Mouse (Mus musculus): ENCODE measurements around the gene Zfp748. TPM values are rescaled to one million over a fixed set of nuclear protein-coding genes. Genes with fewer than 3 reads are reported as not detected.

The Zfp748 gene
- polyA plus RNA-seq (2012; ENCODE audit: insufficient read depth, insufficient read length, missing spikeins), result 5.9 and 6.3 TPM in 2 replicates

GRCm38 (mm10) chr13:67553730-67554129 is at the start of gene Zfp748:
Gene Zfp748 (minus strand): TSS chr13:67553830.
- peak within 1 kb of the TSS; percentile 84 for H3K27ac ChIP-seq (ENCODE audit: insufficient read depth, low read depth, low read length)
- H3K4me3 ChIP-seq (ENCODE audit: insufficient read depth, low read length), result peak within 1 kb of the TSS; percentile 99
- peaks cover 3% of the 10 kb centered on the region for H3K4me1 ChIP-seq (ENCODE audit: control insufficient read depth, insufficient read depth, low read length)
- TF ChIP-seq CTCF (IDR thresholded peaks at IDR 0.05; ENCODE audit: low read depth, low read length) (no peak), POLR2A (IDR thresholded peaks at IDR 0.05; ENCODE audit: borderline replicate concordance, low read depth, low read length) (no peak)

DNA sequence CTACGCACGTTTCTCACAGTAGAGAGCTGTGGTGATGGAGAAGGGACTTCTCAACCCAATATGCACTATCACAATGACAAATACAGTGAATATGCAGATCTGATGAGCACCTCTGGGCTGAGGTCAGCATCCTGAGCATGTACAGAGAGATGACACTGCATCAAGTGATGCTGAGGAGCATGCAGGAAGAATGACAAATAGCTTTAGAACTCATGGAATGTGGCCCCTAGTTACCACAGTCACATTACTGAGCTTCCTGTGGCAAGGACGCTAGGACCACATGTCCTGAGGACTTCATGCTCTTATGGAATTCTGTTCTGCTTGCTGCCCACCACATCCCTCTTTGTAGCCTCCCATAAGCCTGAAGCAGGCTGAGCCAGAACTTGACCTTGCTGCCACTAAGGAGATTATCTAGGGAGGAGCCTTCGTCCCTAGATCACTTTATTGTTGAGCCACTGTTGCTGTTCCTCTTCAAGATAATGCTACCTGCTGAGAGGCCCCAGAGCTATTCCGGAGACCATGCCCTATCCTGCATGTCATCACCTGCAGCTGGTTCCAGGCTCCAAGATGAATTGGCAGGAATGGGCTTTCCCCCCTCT is 19.1 kb upstream of the Zfp748 start:
- H3K4me3 ChIP-seq (ENCODE audit: insufficient read depth, low read length), result no peak overlapping the region
- H3K4me1 ChIP-seq (ENCODE audit: control insufficient read depth, insufficient read depth, low read length), result no peaks in the 10 kb centered on the region
- TF ChIP-seq CTCF (IDR thresholded peaks at IDR 0.05; ENCODE audit: low read depth, low read length) (no peak), POLR2A (IDR thresholded peaks at IDR 0.05; ENCODE audit: borderline replicate concordance, low read depth, low read length) (no peak)
- no peak overlapping the region for H3K27ac ChIP-seq (ENCODE audit: insufficient read depth, low read depth, low read length)

GRCm38 (mm10) chr13:67552505-67553346 is 904 bp downstream of the Zfp748 start:
- Histone ChIP-seq H3K27ac (ENCODE audit: insufficient read depth, low read depth, low read length) (peak overlapping the region; percentile 84), H3K4me3 (ENCODE audit: insufficient read depth, low read length) (peak overlapping the region; percentile 99), H3K4me1 (ENCODE audit: control insufficient read depth, insufficient read depth, low read length) (peaks cover 3% of the 10 kb centered on the region)
- TF ChIP-seq CTCF (IDR thresholded peaks at IDR 0.05; ENCODE audit: low read depth, low read length) (no peak), POLR2A (IDR thresholded peaks at IDR 0.05; ENCODE audit: borderline replicate concordance, low read depth, low read length) (no peak)

DNA sequence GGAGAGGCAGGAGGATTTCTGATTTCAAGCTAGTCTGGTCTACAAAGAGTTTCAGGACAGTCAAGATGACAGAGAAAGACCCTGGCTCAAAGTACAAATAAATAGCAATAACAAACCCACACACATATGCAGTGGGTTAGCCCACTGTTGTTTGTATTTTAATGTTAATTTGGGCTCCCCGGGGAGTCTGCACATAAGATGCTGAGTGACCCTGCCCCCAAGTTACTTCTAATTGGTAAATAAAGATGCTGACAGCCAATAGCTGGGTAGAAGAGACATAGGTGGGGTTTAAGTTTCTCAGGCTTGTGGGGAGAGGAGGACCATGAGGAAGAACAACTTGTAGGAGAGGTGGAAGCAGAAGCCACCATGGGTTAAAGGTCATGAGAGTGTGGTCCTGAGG is 7.7 kb downstream of the Zfp748 start:
- TF ChIP-seq CTCF (IDR thresholded peaks at IDR 0.05; ENCODE audit: low read depth, low read length) (no peak), POLR2A (IDR thresholded peaks at IDR 0.05; ENCODE audit: borderline replicate concordance, low read depth, low read length) (no peak)

DNA sequence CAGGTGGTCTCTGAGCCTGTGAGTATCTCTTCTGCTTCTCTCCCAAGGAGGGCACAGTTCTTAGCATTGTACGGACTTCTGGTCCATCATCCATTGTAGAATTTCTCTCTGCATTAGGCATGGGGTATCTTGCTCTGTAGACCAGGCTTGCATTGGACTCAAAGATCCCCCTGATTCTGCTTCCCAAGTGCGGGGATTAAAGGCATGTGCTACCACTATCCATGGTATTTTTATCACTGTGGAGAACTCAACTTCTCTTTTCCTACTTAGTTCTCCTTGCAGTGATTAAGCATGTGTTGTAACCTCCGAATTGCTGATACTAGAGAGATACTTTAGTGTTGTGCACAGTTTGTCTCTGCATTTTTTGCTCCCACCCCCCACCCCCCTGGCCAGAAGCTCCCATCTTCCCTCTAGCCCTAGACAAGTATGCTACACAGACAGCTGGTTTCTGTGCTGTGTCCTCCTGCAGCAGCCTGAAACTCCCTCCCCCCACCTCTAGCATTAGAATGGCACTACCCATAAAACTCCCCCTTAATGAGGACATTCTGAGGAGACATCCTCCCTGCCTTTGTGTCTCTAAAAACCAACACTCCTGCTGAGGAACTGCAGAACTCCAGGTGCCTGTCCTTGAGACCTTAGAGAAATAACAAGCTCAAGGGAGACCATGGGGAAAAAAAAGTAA is 26.4 kb downstream of the Zfp748 start:
- Histone ChIP-seq H3K4me1 (ENCODE audit: control insufficient read depth, insufficient read depth, low read length) (peaks cover 22% of the 10 kb centered on the region), H3K27ac (ENCODE audit: insufficient read depth, low read depth, low read length) (peak overlapping the region; percentile 75), H3K4me3 (ENCODE audit: insufficient read depth, low read length) (no peak overlapping the region)
- TF ChIP-seq POLR2A (IDR thresholded peaks at IDR 0.05; ENCODE audit: borderline replicate concordance, low read depth, low read length), result no peak
- no peak for TF ChIP-seq CTCF (IDR thresholded peaks at IDR 0.05; ENCODE audit: low read depth, low read length)

More for the DNA sequence above, 7.7 kb downstream of the Zfp748 start:
- Histone ChIP-seq H3K4me3 (ENCODE audit: insufficient read depth, low read length) (no peak overlapping the region), H3K4me1 (ENCODE audit: control insufficient read depth, insufficient read depth, low read length) (no peaks in the 10 kb centered on the region), H3K27ac (ENCODE audit: insufficient read depth, low read depth, low read length) (no peak overlapping the region)

- H3K4me3 ChIP-seq (ENCODE audit: insufficient read depth, low read length), result peak within 1 kb of the TSS; percentile 84
- peaks cover 22% of the 10 kb centered on the region for H3K4me1 ChIP-seq (ENCODE audit: control insufficient read depth, insufficient read depth, low read length)
- TF ChIP-seq CTCF (IDR thresholded peaks at IDR 0.05; ENCODE audit: low read depth, low read length) (no peak), POLR2A (IDR thresholded peaks at IDR 0.05; ENCODE audit: borderline replicate concordance, low read depth, low read length) (no peak)
- peak within 1 kb of the TSS; percentile 75 for H3K27ac ChIP-seq (ENCODE audit: insufficient read depth, low read depth, low read length)
These were observed 27.7 kb downstream of the Zfp748 start, which contains the start of the genes Gm26965 and Zfp87 for GRCm38 (mm10) chr13:67525753-67526410. Gene Gm26965 (minus strand): TSS chr13:67526151. Gene Zfp87 (minus strand): TSS chr13:67526177.

- Histone ChIP-seq H3K4me1 (ENCODE audit: control insufficient read depth, insufficient read depth, low read length) (peaks cover 5% of the 10 kb centered on the region), H3K4me3 (ENCODE audit: insufficient read depth, low read length) (no peak overlapping the region), H3K27ac (ENCODE audit: insufficient read depth, low read depth, low read length) (no peak overlapping the region)
- TF ChIP-seq POLR2A (IDR thresholded peaks at IDR 0.05; ENCODE audit: borderline replicate concordance, low read depth, low read length) (no peak), CTCF (IDR thresholded peaks at IDR 0.05; ENCODE audit: low read depth, low read length) (no peak)
These were observed 52.7 kb downstream of the Zfp748 start for GRCm38 (mm10) chr13:67500908-67501307.

GRCm38 (mm10) chr13:67500084-67500719 is 53.4 kb downstream of the Zfp748 start, which contains the start of gene Zfp58:
Gene Zfp58 (minus strand): TSS chr13:67500555.
- Histone ChIP-seq H3K4me3 (ENCODE audit: insufficient read depth, low read length) (peak within 1 kb of the TSS; percentile 72), H3K4me1 (ENCODE audit: control insufficient read depth, insufficient read depth, low read length) (peaks cover 5% of the 10 kb centered on the region), H3K27ac (ENCODE audit: insufficient read depth, low read depth, low read length) (no peak within 1 kb of the TSS)
- TF ChIP-seq CTCF (IDR thresholded peaks at IDR 0.05; ENCODE audit: low read depth, low read length) (no peak), POLR2A (IDR thresholded peaks at IDR 0.05; ENCODE audit: borderline replicate concordance, low read depth, low read length) (no peak)

DNA sequence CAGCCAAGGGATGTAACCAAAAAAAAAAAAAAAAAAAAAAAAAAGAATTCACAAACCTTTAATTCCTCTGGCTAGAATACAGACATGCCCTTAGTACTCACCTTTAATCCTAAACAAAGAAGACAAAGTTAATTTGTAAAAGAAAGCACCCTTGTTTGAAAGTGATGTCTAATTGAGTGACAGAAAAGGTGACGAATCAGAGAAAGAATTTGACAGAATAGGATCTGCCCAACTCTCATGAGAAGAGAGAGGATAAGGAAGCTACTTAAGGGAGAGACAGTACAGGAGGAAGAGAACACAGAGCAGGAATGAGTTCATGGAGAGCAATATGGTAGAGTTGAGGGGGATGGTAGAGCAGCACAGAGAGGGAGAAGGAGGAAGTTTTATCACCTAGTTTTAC is 58.0 kb downstream of the Zfp748 start:
- Histone ChIP-seq H3K4me1 (ENCODE audit: control insufficient read depth, insufficient read depth, low read length) (peaks cover 5% of the 10 kb centered on the region), H3K4me3 (ENCODE audit: insufficient read depth, low read length) (no peak overlapping the region), H3K27ac (ENCODE audit: insufficient read depth, low read depth, low read length) (no peak overlapping the region)
- TF ChIP-seq CTCF (IDR thresholded peaks at IDR 0.05; ENCODE audit: low read depth, low read length) (no peak), POLR2A (IDR thresholded peaks at IDR 0.05; ENCODE audit: borderline replicate concordance, low read depth, low read length) (no peak)

Other genes starting within 250 kb of the Zfp748 start
- gene Zfp457, start 247.3 kb downstream of the Zfp748 start, polyA plus RNA-seq (2012; ENCODE audit: insufficient read depth, insufficient read length, missing spikeins), result 0.84 TPM in 1 of 2 replicates, not detected in the other
- 7.0 and 7.9 TPM in 2 replicates for gene Zfp595, start 221.3 kb downstream of the Zfp748 start, polyA plus RNA-seq (2012; ENCODE audit: insufficient read depth, insufficient read length, missing spikeins)
- gene Gm28044, start 193.3 kb downstream of the Zfp748 start, polyA plus RNA-seq (2012; ENCODE audit: insufficient read depth, insufficient read length, missing spikeins), result not detected in 2 replicates
- gene Zfp953, start 193.2 kb downstream of the Zfp748 start, polyA plus RNA-seq (2012; ENCODE audit: insufficient read depth, insufficient read length, missing spikeins), result 5.8 and 6.2 TPM in 2 replicates
- gene Gm28041, start 178.1 kb downstream of the Zfp748 start, polyA plus RNA-seq (2012; ENCODE audit: insufficient read depth, insufficient read length, missing spikeins), result 1.7 TPM in 1 of 2 replicates, not detected in the other
- gene Zfp456, start 178.0 kb downstream of the Zfp748 start, polyA plus RNA-seq (2012; ENCODE audit: insufficient read depth, insufficient read length, missing spikeins), result 4.5 and 7.1 TPM in 2 replicates
- gene Zfp429, start 154.0 kb downstream of the Zfp748 start, polyA plus RNA-seq (2012; ENCODE audit: insufficient read depth, insufficient read length, missing spikeins), result 13.5 and 14.4 TPM in 2 replicates
- 0.16 TPM in 1 of 2 replicates, not detected in the other for gene Zfp459, start 132.4 kb downstream of the Zfp748 start, polyA plus RNA-seq (2012; ENCODE audit: insufficient read depth, insufficient read length, missing spikeins)
- 11.4 and 14.8 TPM in 2 replicates for gene Zfp874a, start 102.2 kb downstream of the Zfp748 start, polyA plus RNA-seq (2012; ENCODE audit: insufficient read depth, insufficient read length, missing spikeins)
- gene Zfp874b, start 69.6 kb downstream of the Zfp748 start, polyA plus RNA-seq (2012; ENCODE audit: insufficient read depth, insufficient read length, missing spikeins), result 11.2 and 11.4 TPM in 2 replicates
- gene Zfp58, start 53.3 kb downstream of the Zfp748 start, polyA plus RNA-seq (2012; ENCODE audit: insufficient read depth, insufficient read length, missing spikeins), result 6.1 and 8.0 TPM in 2 replicates
- not detected in 2 replicates for gene Gm26965, start 27.7 kb downstream of the Zfp748 start, polyA plus RNA-seq (2012; ENCODE audit: insufficient read depth, insufficient read length, missing spikeins)
- 21.8 and 22.7 TPM in 2 replicates for gene Zfp87, start 27.7 kb downstream of the Zfp748 start, polyA plus RNA-seq (2012; ENCODE audit: insufficient read depth, insufficient read length, missing spikeins)
- gene Zfp729b, start 55.9 kb upstream of the Zfp748 start, polyA plus RNA-seq (2012; ENCODE audit: insufficient read depth, insufficient read length, missing spikeins), result 9.5 and 10.8 TPM in 2 replicates
- gene Gm49345, start 83.9 kb upstream of the Zfp748 start, polyA plus RNA-seq (2012; ENCODE audit: insufficient read depth, insufficient read length, missing spikeins), result 2.5 and 6.9 TPM in 2 replicates
- 9.1 and 14.2 TPM in 2 replicates for gene Zfp729a, start 84.0 kb upstream of the Zfp748 start, polyA plus RNA-seq (2012; ENCODE audit: insufficient read depth, insufficient read length, missing spikeins)
- gene Zfp738, start 133.2 kb upstream of the Zfp748 start, polyA plus RNA-seq (2012; ENCODE audit: insufficient read depth, insufficient read length, missing spikeins), result 9.4 and 12.7 TPM in 2 replicates
- 7.8 and 10.5 TPM in 2 replicates for gene Zfp65, start 175.3 kb upstream of the Zfp748 start, polyA plus RNA-seq (2012; ENCODE audit: insufficient read depth, insufficient read length, missing spikeins)
- gene Zfp85, start 201.4 kb upstream of the Zfp748 start, polyA plus RNA-seq (2012; ENCODE audit: insufficient read depth, insufficient read length, missing spikeins), result 4.3 and 6.0 TPM in 2 replicates
- 2.0 and 4.4 TPM in 2 replicates for gene Zfp493, start 225.9 kb upstream of the Zfp748 start, polyA plus RNA-seq (2012; ENCODE audit: insufficient read depth, insufficient read length, missing spikeins)

All from bone marrow macrophage, adult 2 months (primary cell).